ENCODE assay signal across 8 mouse cellular contexts in the genomic region with DNA sequence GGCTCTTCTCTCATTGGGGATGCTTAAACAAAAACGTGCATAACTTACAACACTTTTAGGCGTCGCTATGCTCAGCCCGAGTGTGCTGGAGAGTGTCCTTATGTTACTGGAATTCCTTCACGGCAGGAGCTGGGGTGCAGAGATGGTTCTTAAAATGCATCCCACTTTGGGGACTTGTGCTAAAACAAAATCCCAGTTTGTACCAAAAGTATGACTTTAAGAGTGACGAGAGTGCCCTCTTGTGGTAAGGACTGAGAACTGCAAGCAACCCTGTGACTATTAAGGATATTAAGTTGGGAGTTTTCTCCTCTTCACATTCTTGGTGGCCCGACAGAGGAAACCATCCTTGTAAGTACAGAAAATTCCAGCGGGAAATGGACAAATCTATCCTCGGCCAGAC.
DNase-seq lines count a peak whose midpoint lies in the region; ATAC-seq and TF ChIP-seq lines count a peak whose summit lies in the region.

No protein-coding gene starts in this region.

- no peak overlapping the region for H3K27ac ChIP-seq in forebrain, embryonic 13.5 days
- no peak overlapping the region for H3K27ac ChIP-seq in kidney, postnatal 0 days
- H3K27ac ChIP-seq in limb, embryonic 14.5 days (replicated peaks; ENCODE audit: low read depth, low read length): no peak overlapping the region

- H3K4me3 ChIP-seq in forebrain, embryonic 13.5 days: no peak overlapping the region
- H3K4me3 ChIP-seq in kidney, postnatal 0 days (replicated peaks; ENCODE audit: low read depth, low read length): no peak overlapping the region
- H3K4me3 ChIP-seq in limb, embryonic 14.5 days (replicated peaks; ENCODE audit: low read length): no peak overlapping the region

- H3K9me3 ChIP-seq in forebrain, embryonic 13.5 days (replicated peaks): no peaks in the 10 kb centered on the region
- H3K9me3 ChIP-seq in kidney, postnatal 0 days (replicated peaks; ENCODE audit: low read length): no peaks in the 10 kb centered on the region
- H3K9me3 ChIP-seq in limb, embryonic 14.5 days (ENCODE audit: control insufficient read depth, low read length): no peaks in the 10 kb centered on the region

- 0 out of 2 replicates have a peak, but pooled peaks have one; percentile 13 for ATAC-seq in forebrain, embryonic 13.5 days
- no peak for ATAC-seq in kidney, postnatal 0 days (replicated peaks; ENCODE audit: low FRiP score, low read depth)
- 0 out of 2 replicates have a peak, but pooled peaks have one; percentile 23 for ATAC-seq in limb, embryonic 14.5 days (ENCODE audit: low FRiP score, low read depth)
- no peak for ATAC-seq in inflammation-experienced regulatory T-cells, adult 6 months

- no peaks in the 10 kb centered on the region for H3K27me3 ChIP-seq in forebrain, embryonic 13.5 days
- H3K27me3 ChIP-seq in kidney, postnatal 0 days (ENCODE audit: insufficient read depth, low read length): no peaks in the 10 kb centered on the region
- H3K27me3 ChIP-seq in limb, embryonic 14.5 days (ENCODE audit: control insufficient read depth, insufficient read depth, low read length): no peaks in the 10 kb centered on the region

- H3K9ac ChIP-seq in forebrain, embryonic 13.5 days: no peak overlapping the region
- no peak overlapping the region for H3K9ac ChIP-seq in kidney, postnatal 0 days (ENCODE audit: low read depth, low read length)
- no peak overlapping the region for H3K9ac ChIP-seq in limb, embryonic 14.5 days (ENCODE audit: low read depth, low read length, severe bottlenecking)

- H3K4me1 ChIP-seq in forebrain, embryonic 13.5 days: peaks cover 38% of the 10 kb centered on the region
- H3K4me1 ChIP-seq in kidney, postnatal 0 days (replicated peaks; ENCODE audit: insufficient read depth, low read length): 0 out of 2 replicates have a peak, but pooled peaks cover 3% of the 10 kb centered on the region
- peaks cover 4% of the 10 kb centered on the region; the same call in 1 of the 2 replicates for H3K4me1 ChIP-seq in limb, embryonic 14.5 days (ENCODE audit: control insufficient read depth, insufficient read depth, low read length)

- DNase-seq in 3T3-L1 (ENCODE audit: low read depth, low spot score): peak; percentile 77
- peak; percentile 48 to 50 for DNase-seq in B cell, adult 2 months
- DNase-seq in c-Kit-negative CD71-positive TER-119-positive erythroid progenitor cells, embryonic 14.5 days (ENCODE audit: low read depth, low spot score): peak; percentile 64
- peak; percentile 90 for DNase-seq in kidney, postnatal 0 days (ENCODE audit: low spot score)
- DNase-seq in limb, embryonic 14.5 days (ENCODE audit: low spot score): peak; percentile 86
- peak; percentile 84 to 87 for DNase-seq in right cerebral cortex, adult 2 months (ENCODE audit: low spot score in 2 of 2)

- no peak overlapping the region for H3K4me2 ChIP-seq in forebrain, embryonic 13.5 days
- no peak overlapping the region for H3K4me2 ChIP-seq in kidney, postnatal 0 days (ENCODE audit: low read length)
- no peak overlapping the region for H3K4me2 ChIP-seq in limb, embryonic 14.5 days (replicated peaks; ENCODE audit: low read depth, low read length, severe bottlenecking)

- peak; percentile 95 for TF ChIP-seq CTCF in kidney, postnatal 0 days (IDR thresholded peaks at IDR 0.05; ENCODE audit: low read depth)

- 29% methylated on average over 9 of the region's 9 CpGs for WGBS in forebrain, embryonic 13.5 days
- 24% methylated on average over 9 of the region's 9 CpGs for WGBS in kidney, postnatal 0 days
- WGBS in limb, embryonic 14.5 days: 26% methylated on average over 9 of the region's 9 CpGs

- TF ChIP-seq POLR2A in limb, embryonic 14.5 days (IDR thresholded peaks at IDR 0.05; ENCODE audit: borderline replicate concordance, extremely low read depth, insufficient read depth, insufficient read length): no peak

- no peaks in the 10 kb centered on the region for H3K36me3 ChIP-seq in forebrain, embryonic 13.5 days (ENCODE audit: poor library complexity, severe bottlenecking)
- no peaks in the 10 kb centered on the region for H3K36me3 ChIP-seq in kidney, postnatal 0 days (ENCODE audit: insufficient read depth, low read length)
- H3K36me3 ChIP-seq in limb, embryonic 14.5 days (ENCODE audit: control insufficient read depth, insufficient read depth, low read length): no peaks in the 10 kb centered on the region

Comparison
In these comparisons a context has a peak if more than half of its experiments do, and no peak if none do; other contexts are left out.
1. ATAC-seq: peak in forebrain, embryonic 13.5 days (single experiment) and limb, embryonic 14.5 days (single experiment); none in kidney, postnatal 0 days (single experiment) and inflammation-experienced regulatory T-cells, adult 6 months (single experiment).
2. Peak in every context shown above with its lines, with median percentiles within 50 percentile points of each other: DNase-seq.